Mouse (Mus musculus) heart, embryonic 13.5 days (tissue): ENCODE measurements around the gene Zdhhc24. TPM values are rescaled to one million over a fixed set of nuclear protein-coding genes. Genes with fewer than 3 reads are reported as not detected.

Experiments
- ATAC-seq: fragments of 200-750 bp; cut with Nextera tagmentation; 2 replicates; pipeline ENCODE4 v1.8.0; 2017; ENCODE audit warnings: moderate TSS enrichment; ENCODE audit not compliant: insufficient number of reproducible peaks, low FRiP score, low TSS enrichment; ENCODE audit errors: extremely low read depth
- H3K27ac ChIP-seq: fragments of 300-500 bp; sonication (generic); replicated peaks from 2 replicates; pipeline ENCODE4 v1.5.1; 2015; ENCODE audit warnings: moderate library complexity, mild to moderate bottlenecking, inconsistent platforms
- H3K27me3 ChIP-seq: fragments of 300-500 bp; sonication (generic); replicated peaks from 2 replicates; pipeline ENCODE4 v1.6.1; 2015; ENCODE audit warnings: mild to moderate bottlenecking, inconsistent platforms
- H3K36me3 ChIP-seq: fragments of 300-500 bp; sonication (generic); 2 replicates; pipeline ENCODE4 v1.6.1; 2015; ENCODE audit warnings: mild to moderate bottlenecking, inconsistent platforms
- H3K4me1 ChIP-seq: fragments of 300-500 bp; sonication (generic); 2 replicates; pipeline ENCODE4 v1.6.1; 2015; ENCODE audit warnings: inconsistent platforms
- H3K4me2 ChIP-seq: fragments of 300-500 bp; sonication (generic); 2 replicates; pipeline ENCODE4 v1.6.1; 2015; ENCODE audit warnings: inconsistent platforms, mild to moderate bottlenecking, moderate library complexity
- H3K4me3 ChIP-seq: fragments of 300-500 bp; sonication (generic); 2 replicates; pipeline ENCODE4 v1.5.1; 2015; ENCODE audit warnings: moderate library complexity, mild to moderate bottlenecking, inconsistent platforms
- H3K9ac ChIP-seq: fragments of 300-500 bp; sonication (generic); 2 replicates; pipeline ENCODE4 v1.6.1; 2015; ENCODE audit warnings: inconsistent platforms, mild to moderate bottlenecking, moderate library complexity
- H3K9me3 ChIP-seq: fragments of 300-500 bp; sonication (generic); 2 replicates; pipeline ENCODE4 v1.6.1; 2016; ENCODE audit warnings: inconsistent platforms
- WGBS: fragments of 180-500 bp; shearing (Covaris S2); methylation state at CpG from one replicate; pipeline ENCODE4 v1.1.7; 2015; ENCODE audit warnings: mixed read lengths; 5-methylcytosine and 5-hydroxymethylcytosine counted together
- polyA plus RNA-seq: library from polyadenylated mRNA; unstranded; fragments of >200 nt; fragmentation: Nextera tagmentation; extraction: Ambion mirVana; gene quantifications from 2 replicates; pipeline ENCODE4 v1.2.1, GENCODE M21; 2015

Gene Zdhhc24
- polyA plus RNA-seq, 1 experiment from 2014 or later: 8.6 TPM

DNA sequence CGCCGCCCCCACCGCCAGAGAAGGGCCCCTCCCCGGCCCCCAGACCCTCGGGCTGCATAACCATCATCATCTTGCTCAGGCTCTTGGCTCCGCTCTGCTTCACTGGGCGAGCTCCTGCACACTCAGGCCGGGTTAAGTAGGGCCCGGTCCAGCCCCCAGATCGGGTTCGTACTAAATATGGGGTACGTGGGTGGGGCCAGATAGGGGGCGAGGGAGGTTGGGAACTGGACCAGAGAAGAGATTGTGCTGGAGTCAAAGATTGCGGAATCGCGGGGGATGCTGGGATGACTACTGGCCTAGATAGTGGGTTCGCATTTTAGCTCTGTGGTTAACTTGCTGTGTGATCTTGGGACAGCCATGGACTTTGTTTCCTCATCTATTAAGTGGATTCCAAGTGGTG, 683 bp upstream of the Zdhhc24 start, which contains the start of gene Actn3:
Actn3 (minus strand) TSS at position 125 of the 400 bp plus-strand sequence.
- WGBS: 1% methylated on average over 17 of the region's 17 CpGs
- peak within 1 kb of the TSS; percentile 93 for H3K4me3 ChIP-seq
- ATAC-seq: 0 out of 2 replicates have a peak, but pooled peaks have one; percentile 9

DNA sequence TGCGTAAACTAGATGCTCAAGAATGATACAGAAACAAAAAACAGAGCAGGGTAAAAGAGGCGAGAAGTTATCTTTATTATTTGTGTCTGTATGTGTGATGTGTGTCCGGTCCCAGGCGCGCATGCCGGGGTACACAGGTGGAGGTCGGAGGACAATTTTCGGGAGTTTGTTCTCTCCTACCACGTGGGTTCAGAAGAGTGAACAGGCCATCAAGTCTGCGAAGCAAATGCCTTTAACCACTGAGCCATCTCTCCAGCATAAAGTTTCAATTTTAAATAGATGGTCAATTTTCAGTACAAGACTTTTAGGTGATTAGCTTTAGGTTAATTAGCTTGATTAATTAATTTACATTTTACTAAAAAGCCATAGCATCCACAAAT, 846 bp downstream of the Zdhhc24 start:
- H3K27me3 ChIP-seq: peaks cover 13% of the 10 kb centered on the region

More for the DNA sequence above, 683 bp upstream of the Zdhhc24 start, which contains the start of gene Actn3:
- Histone ChIP-seq H3K27ac (peak within 1 kb of the TSS; percentile 70), H3K9me3 (no peaks in the 10 kb centered on the region), H3K9ac (peak within 1 kb of the TSS; percentile 91), H3K4me2 (peak within 1 kb of the TSS; percentile 94), H3K27me3 (peaks cover 13% of the 10 kb centered on the region), H3K36me3 (no peaks in the 10 kb centered on the region), H3K4me1 (peaks cover 17% of the 10 kb centered on the region)

DNA sequence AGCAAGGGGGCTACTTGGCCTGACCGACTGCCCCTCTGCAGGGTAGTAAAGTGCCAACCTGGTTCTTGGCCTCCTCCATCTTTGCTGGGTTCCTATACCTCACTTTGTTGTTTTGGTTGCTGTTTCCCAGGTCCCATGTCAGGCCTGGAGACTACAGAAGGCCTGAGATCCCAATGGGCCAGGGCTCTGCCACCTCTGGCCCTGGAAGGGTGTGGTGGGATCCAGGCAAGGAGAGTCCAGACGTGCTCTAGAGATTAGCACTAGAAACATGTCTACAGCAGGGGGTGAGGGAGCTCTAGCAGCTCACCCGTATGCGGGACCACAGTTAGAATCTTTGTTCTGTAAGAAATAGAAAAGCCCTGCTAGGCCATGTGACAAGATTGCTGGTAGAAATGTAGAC, 5.5 kb downstream of the Zdhhc24 start:
- 69% methylated on average over 4 of the region's 4 CpGs for WGBS
- Histone ChIP-seq H3K4me3 (no peak overlapping the region), H3K27ac (no peak overlapping the region), H3K27me3 (0 out of 2 replicates have a peak, but pooled peaks cover under 1% of the 10 kb centered on the region), H3K9me3 (no peaks in the 10 kb centered on the region), H3K9ac (no peak overlapping the region), H3K36me3 (peaks cover 14% of the 10 kb centered on the region), H3K4me1 (peaks cover 5% of the 10 kb centered on the region), H3K4me2 (no peak overlapping the region)
- no peak for ATAC-seq

More for the DNA sequence above, 846 bp downstream of the Zdhhc24 start:
- no peak overlapping the region for H3K27ac ChIP-seq
- peak overlapping the region; percentile 91 for H3K9ac ChIP-seq
- peak overlapping the region; percentile 94 for H3K4me2 ChIP-seq
- no peak for ATAC-seq
- peaks cover 17% of the 10 kb centered on the region for H3K4me1 ChIP-seq
- no peaks in the 10 kb centered on the region for H3K9me3 ChIP-seq
- 58% methylated on average over 10 of the region's 10 CpGs for whole genome bisulfite sequencing
- H3K4me3 ChIP-seq: peak overlapping the region; percentile 93
- H3K36me3 ChIP-seq: peaks cover 11% of the 10 kb centered on the region

GRCm38 (mm10) chr19:4889791-4890190, 11.3 kb downstream of the Zdhhc24 start:
- no peak for ATAC-seq
- H3K36me3 ChIP-seq: no peaks in the 10 kb centered on the region
- H3K27ac ChIP-seq: no peak overlapping the region
- no peaks in the 10 kb centered on the region; the same call in 1 of the 2 replicates for H3K4me1 ChIP-seq
- peaks cover 30% of the 10 kb centered on the region for H3K27me3 ChIP-seq
- H3K9me3 ChIP-seq: no peaks in the 10 kb centered on the region
- 53% methylated on average over 10 of the region's 10 CpGs for WGBS
- H3K4me2 ChIP-seq: no peak overlapping the region
- H3K4me3 ChIP-seq: no peak overlapping the region
- no peak overlapping the region for H3K9ac ChIP-seq

DNA sequence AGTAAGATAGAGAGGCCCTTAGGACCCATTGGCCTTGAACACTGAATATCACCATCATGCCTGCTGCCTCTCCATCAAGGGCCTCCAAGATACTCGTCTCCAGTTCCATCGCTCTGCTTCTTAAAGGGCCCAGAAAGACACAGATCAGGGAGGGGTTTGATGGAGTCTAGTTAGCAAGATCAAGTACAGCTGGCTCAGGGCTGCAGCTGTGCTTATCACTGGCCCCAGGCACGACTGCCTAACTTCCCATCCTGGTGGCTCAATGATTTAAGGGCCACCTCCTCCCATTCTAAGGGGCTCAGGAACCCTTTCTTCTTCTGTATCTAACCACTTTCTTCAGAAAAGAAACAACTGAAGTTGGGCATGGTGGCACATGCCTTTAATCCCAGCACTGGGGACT, 13.3 kb downstream of the Zdhhc24 start:
- H3K9me3 ChIP-seq: no peaks in the 10 kb centered on the region
- no peaks in the 10 kb centered on the region for H3K36me3 ChIP-seq
- H3K4me1 ChIP-seq: no peaks in the 10 kb centered on the region; the same call in 1 of the 2 replicates
- no peak overlapping the region for H3K9ac ChIP-seq
- WGBS: 64% methylated on average over 3 of the region's 3 CpGs
- peaks cover 37% of the 10 kb centered on the region for H3K27me3 ChIP-seq
- H3K27ac ChIP-seq: no peak overlapping the region
- no peak overlapping the region for H3K4me3 ChIP-seq
- H3K4me2 ChIP-seq: no peak overlapping the region
- no peak for ATAC-seq

- H3K4me1 ChIP-seq: no peaks in the 10 kb centered on the region
- 0 out of 2 replicates have a peak overlapping the region, but pooled peaks have one; percentile 50 for H3K9ac ChIP-seq
- H3K27me3 ChIP-seq: peaks cover 16% of the 10 kb centered on the region; the same call in 1 of the 2 replicates
- H3K9me3 ChIP-seq: no peaks in the 10 kb centered on the region
- H3K4me3 ChIP-seq: no peak overlapping the region
- no peak for ATAC-seq
- no peaks in the 10 kb centered on the region for H3K36me3 ChIP-seq
- H3K27ac ChIP-seq: no peak overlapping the region
- WGBS: 50% methylated on average over 21 of the region's 21 CpGs
- H3K4me2 ChIP-seq: peak overlapping the region; percentile 38
Observed at GRCm38 (mm10) chr19:4896780-4897520, 18.5 kb downstream of the Zdhhc24 start.

GRCm38 (mm10) chr19:4898972-4899371, 20.5 kb downstream of the Zdhhc24 start:
- no peaks in the 10 kb centered on the region for H3K9me3 ChIP-seq
- H3K27ac ChIP-seq: no peak overlapping the region
- H3K27me3 ChIP-seq: peaks cover 7% of the 10 kb centered on the region; the same call in 1 of the 2 replicates
- H3K4me3 ChIP-seq: no peak overlapping the region
- WGBS: 53% methylated on average over 9 of the region's 9 CpGs
- no peak for ATAC-seq
- no peak overlapping the region for H3K4me2 ChIP-seq
- H3K9ac ChIP-seq: no peak overlapping the region
- H3K4me1 ChIP-seq: no peaks in the 10 kb centered on the region
- peaks cover 6% of the 10 kb centered on the region; the same call in 1 of the 2 replicates for H3K36me3 ChIP-seq

GRCm38 (mm10) chr19:4899888-4900287, 21.4 kb downstream of the Zdhhc24 start:
- no peak for ATAC-seq
- Histone ChIP-seq H3K4me3 (no peak overlapping the region), H3K27me3 (peaks cover 7% of the 10 kb centered on the region; the same call in 1 of the 2 replicates), H3K9ac (no peak overlapping the region), H3K36me3 (peaks cover 6% of the 10 kb centered on the region; the same call in 1 of the 2 replicates), H3K4me2 (no peak overlapping the region), H3K9me3 (no peaks in the 10 kb centered on the region), H3K27ac (no peak overlapping the region), H3K4me1 (no peaks in the 10 kb centered on the region)
- 65% methylated on average over 3 of the region's 3 CpGs for WGBS

DNA sequence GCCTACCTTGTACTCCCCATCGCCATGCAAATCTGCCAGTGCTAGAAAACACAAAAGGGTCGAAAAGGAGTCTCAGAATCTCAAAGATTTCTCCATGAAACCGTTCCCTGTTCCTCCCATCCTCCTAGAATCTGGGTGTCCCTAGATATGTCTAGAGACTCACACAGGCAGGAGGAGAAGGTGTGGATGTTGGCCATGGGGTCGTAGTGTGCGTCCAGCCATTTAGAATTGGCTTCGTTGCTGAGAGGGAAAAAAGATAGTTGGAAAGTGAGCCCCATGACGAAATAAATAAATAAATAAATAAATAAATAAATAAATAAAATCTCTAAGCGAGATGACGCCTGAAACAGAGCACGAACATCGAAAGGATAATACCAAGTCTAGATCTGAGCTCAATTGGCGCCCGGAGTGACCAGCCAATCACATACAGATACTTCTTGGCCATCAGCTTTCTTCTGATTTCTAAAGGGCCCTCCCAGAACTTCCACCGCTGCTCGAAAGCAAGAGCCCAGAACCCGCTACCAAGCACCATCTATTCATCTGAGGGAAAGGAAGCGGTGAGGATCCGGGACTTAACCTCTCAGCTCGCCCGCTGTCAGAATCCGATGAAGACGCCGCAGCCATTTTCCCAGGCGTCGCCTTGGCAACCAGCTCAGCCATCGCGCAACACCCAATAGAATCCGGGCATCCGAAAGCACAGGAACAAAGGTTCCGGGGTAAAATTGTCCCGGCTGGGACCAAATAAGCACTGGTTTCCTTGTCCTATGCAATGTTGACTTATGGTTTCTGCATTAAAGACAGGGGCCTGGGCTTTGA, 27.7 kb downstream of the Zdhhc24 start, which contains the start of gene Bbs1:
Bbs1 (minus strand) TSS at position 650 of the 816 bp plus-strand sequence.
- Histone ChIP-seq H3K36me3 (peaks cover 47% of the 10 kb centered on the region), H3K27ac (no peak within 1 kb of the TSS), H3K27me3 (no peaks in the 10 kb centered on the region), H3K4me3 (peak within 1 kb of the TSS; percentile 78), H3K9ac (peak within 1 kb of the TSS; percentile 80), H3K9me3 (no peaks in the 10 kb centered on the region), H3K4me2 (peak within 1 kb of the TSS; percentile 81), H3K4me1 (peaks cover 6% of the 10 kb centered on the region)
- ATAC-seq: no peak
- 10% methylated on average over 31 of the region's 31 CpGs for WGBS

DNA sequence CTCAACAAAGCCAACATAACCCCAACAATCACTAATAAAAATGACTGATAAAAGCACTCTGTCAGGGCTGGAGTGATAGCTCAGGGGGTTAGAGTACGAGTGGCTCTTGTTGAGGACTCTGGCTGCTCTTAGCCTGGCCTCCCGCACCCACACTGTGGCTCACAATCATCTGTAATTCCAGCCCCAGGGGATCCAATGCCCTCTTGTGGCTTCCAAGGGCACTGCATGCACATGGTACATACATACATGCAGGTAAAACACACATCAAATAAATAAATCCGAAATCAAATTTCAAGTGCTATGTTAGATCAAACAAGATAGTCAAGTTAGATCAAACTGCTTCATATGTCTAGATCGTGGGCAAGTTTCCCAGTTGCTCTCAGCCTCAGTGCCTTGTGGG, 29.6 kb downstream of the Zdhhc24 start:
- no peak for ATAC-seq
- Histone ChIP-seq H3K9me3 (no peaks in the 10 kb centered on the region), H3K4me1 (peaks cover 6% of the 10 kb centered on the region), H3K4me2 (no peak overlapping the region), H3K27me3 (no peaks in the 10 kb centered on the region), H3K36me3 (peaks cover 61% of the 10 kb centered on the region), H3K9ac (no peak overlapping the region), H3K27ac (no peak overlapping the region), H3K4me3 (no peak overlapping the region)
- 85% methylated on average over 4 of the region's 4 CpGs for WGBS

DNA sequence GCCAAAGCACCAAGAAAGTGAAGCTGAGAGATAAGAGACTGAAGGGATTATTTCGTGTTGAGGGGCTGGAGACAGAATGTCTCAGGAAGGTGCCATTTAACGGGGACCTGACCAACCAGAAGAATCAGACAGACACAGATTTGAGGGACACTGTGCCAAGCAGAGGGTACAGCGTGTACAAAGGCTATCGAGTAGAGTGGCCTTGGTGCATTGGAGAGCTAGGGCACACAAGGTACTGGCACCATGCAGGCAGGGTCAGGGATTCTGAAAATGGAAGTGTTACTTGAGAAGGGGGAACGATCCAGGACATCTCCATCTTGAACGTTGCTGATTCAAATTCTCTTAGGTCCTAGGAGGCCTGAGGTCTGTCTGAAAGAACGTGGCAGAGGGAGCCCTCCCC, 30.9 kb downstream of the Zdhhc24 start:
- H3K4me1 ChIP-seq: peaks cover 6% of the 10 kb centered on the region
- H3K27me3 ChIP-seq: no peaks in the 10 kb centered on the region
- no peak overlapping the region for H3K27ac ChIP-seq
- WGBS: 86% methylated on average over 7 of the region's 7 CpGs
- H3K36me3 ChIP-seq: peaks cover 73% of the 10 kb centered on the region
- no peak overlapping the region for H3K9ac ChIP-seq
- H3K4me2 ChIP-seq: no peak overlapping the region
- H3K4me3 ChIP-seq: no peak overlapping the region
- H3K9me3 ChIP-seq: no peaks in the 10 kb centered on the region
- no peak for ATAC-seq
